Mouse (Mus musculus): ENCODE measurements around the gene Akap13. TPM values are rescaled to one million over a fixed set of nuclear protein-coding genes. Genes with fewer than 3 reads are reported as not detected.

Gene Akap13
- total and polyA plus RNA-seq, 2 experiments from 2014 or later: 34.2 to 113 TPM

GRCm38 (mm10) chr7:75554065-75554464 lies 98.7 kb downstream of the Akap13 start:
- no peak for DNase-seq (ENCODE audit: low spot score)
- no peak overlapping the region for H3K4me2 ChIP-seq (ENCODE audit: low read depth, low read length)
- peaks cover 54% of the 10 kb centered on the region for H3K4me1 ChIP-seq (ENCODE audit: control insufficient read depth, insufficient read depth)
- H3K9me3 ChIP-seq (replicated peaks; ENCODE audit: control insufficient read depth, low read length): no peaks in the 10 kb centered on the region
- no peaks in the 10 kb centered on the region for H3K36me3 ChIP-seq (replicated peaks; ENCODE audit: control insufficient read depth, insufficient read depth, low read length)
- H3K27ac ChIP-seq (ENCODE audit: low read depth): peak overlapping the region; percentile 32; the same call in 1 of the 2 replicates
- H3K27me3 ChIP-seq (ENCODE audit: control insufficient read depth, insufficient read depth, low read length): no peaks in the 10 kb centered on the region
- ATAC-seq (ENCODE audit: insufficient read depth, low read depth): 0 out of 2 replicates have a peak, but pooled peaks have one; percentile 24
- TF ChIP-seq EP300 (IDR thresholded peaks at IDR 0.05; ENCODE audit: low read depth): no peak
- no peak for TF ChIP-seq CTCF (IDR thresholded peaks at IDR 0.05; ENCODE audit: low read depth)
- no peak overlapping the region for H3K9ac ChIP-seq (replicated peaks; ENCODE audit: low read depth, low read length)
- H3K4me3 ChIP-seq (ENCODE audit: low read depth, low read length): no peak overlapping the region

GRCm38 (mm10) chr7:75555940-75556339 lies 100.6 kb downstream of the Akap13 start:
- no peak overlapping the region for H3K4me2 ChIP-seq (ENCODE audit: low read depth, low read length)
- ATAC-seq (ENCODE audit: insufficient read depth, low read depth): no peak
- peak; percentile 36 for DNase-seq (ENCODE audit: low spot score)
- no peak overlapping the region for H3K9ac ChIP-seq (replicated peaks; ENCODE audit: low read depth, low read length)
- H3K36me3 ChIP-seq (replicated peaks; ENCODE audit: control insufficient read depth, insufficient read depth, low read length): no peaks in the 10 kb centered on the region
- H3K4me3 ChIP-seq (ENCODE audit: low read depth, low read length): no peak overlapping the region
- no peaks in the 10 kb centered on the region for H3K27me3 ChIP-seq (ENCODE audit: control insufficient read depth, insufficient read depth, low read length)
- WGBS: 54% methylated on average over 6 of the region's 6 CpGs
- peaks cover 40% of the 10 kb centered on the region for H3K4me1 ChIP-seq (ENCODE audit: control insufficient read depth, insufficient read depth)
- no peak overlapping the region for H3K27ac ChIP-seq (ENCODE audit: low read depth)
- TF ChIP-seq CTCF (IDR thresholded peaks at IDR 0.05; ENCODE audit: low read depth) (peak; percentile 43), EP300 (IDR thresholded peaks at IDR 0.05; ENCODE audit: low read depth) (no peak)
- no peaks in the 10 kb centered on the region for H3K9me3 ChIP-seq (replicated peaks; ENCODE audit: control insufficient read depth, low read length)

GRCm38 (mm10) chr7:75558225-75558624 lies 102.9 kb downstream of the Akap13 start:
- Histone ChIP-seq H3K4me3 (ENCODE audit: low read depth, low read length) (no peak overlapping the region), H3K4me1 (ENCODE audit: control insufficient read depth, insufficient read depth) (peaks cover 30% of the 10 kb centered on the region), H3K9me3 (replicated peaks; ENCODE audit: control insufficient read depth, low read length) (no peaks in the 10 kb centered on the region), H3K27ac (ENCODE audit: low read depth) (0 out of 2 replicates have a peak overlapping the region, but pooled peaks have one; percentile 43), H3K27me3 (ENCODE audit: control insufficient read depth, insufficient read depth, low read length) (no peaks in the 10 kb centered on the region), H3K4me2 (ENCODE audit: low read depth, low read length) (no peak overlapping the region), H3K9ac (replicated peaks; ENCODE audit: low read depth, low read length) (no peak overlapping the region), H3K36me3 (replicated peaks; ENCODE audit: control insufficient read depth, insufficient read depth, low read length) (no peaks in the 10 kb centered on the region)
- 84% methylated on average over 1 of the region's 1 CpGs for WGBS
- TF ChIP-seq CTCF (IDR thresholded peaks at IDR 0.05; ENCODE audit: low read depth) (no peak), EP300 (IDR thresholded peaks at IDR 0.05; ENCODE audit: low read depth) (no peak)
- DNase-seq (ENCODE audit: low spot score): no peak
- no peak for ATAC-seq (ENCODE audit: insufficient read depth, low read depth)

- TF ChIP-seq EP300 (IDR thresholded peaks at IDR 0.05; ENCODE audit: low read depth) (no peak), CTCF (IDR thresholded peaks at IDR 0.05; ENCODE audit: low read depth) (no peak)
- H3K27ac ChIP-seq (ENCODE audit: low read depth): peak overlapping the region; percentile 19; the same call in 1 of the 2 replicates
- no peak for ATAC-seq (ENCODE audit: insufficient read depth, low read depth)
- WGBS: 30% methylated on average over 4 of the region's 4 CpGs
- no peak overlapping the region for H3K4me2 ChIP-seq (ENCODE audit: low read depth, low read length)
- H3K4me3 ChIP-seq (ENCODE audit: low read depth, low read length): no peak overlapping the region
- H3K9ac ChIP-seq (replicated peaks; ENCODE audit: low read depth, low read length): no peak overlapping the region
- no peaks in the 10 kb centered on the region for H3K27me3 ChIP-seq (ENCODE audit: control insufficient read depth, insufficient read depth, low read length)
- H3K9me3 ChIP-seq (replicated peaks; ENCODE audit: control insufficient read depth, low read length): no peaks in the 10 kb centered on the region
- DNase-seq (ENCODE audit: low spot score): no peak
- peaks cover 23% of the 10 kb centered on the region for H3K4me1 ChIP-seq (ENCODE audit: control insufficient read depth, insufficient read depth)
- no peaks in the 10 kb centered on the region for H3K36me3 ChIP-seq (replicated peaks; ENCODE audit: control insufficient read depth, insufficient read depth, low read length)
Measured at GRCm38 (mm10) chr7:75559119-75559518, 103.8 kb downstream of the Akap13 start.

GRCm38 (mm10) chr7:75559915-75560314 lies 104.6 kb downstream of the Akap13 start:
- Histone ChIP-seq H3K27ac (ENCODE audit: low read depth) (peak overlapping the region; percentile 19; the same call in 1 of the 2 replicates), H3K36me3 (replicated peaks; ENCODE audit: control insufficient read depth, insufficient read depth, low read length) (no peaks in the 10 kb centered on the region), H3K27me3 (ENCODE audit: control insufficient read depth, insufficient read depth, low read length) (no peaks in the 10 kb centered on the region), H3K4me1 (ENCODE audit: control insufficient read depth, insufficient read depth) (peaks cover 19% of the 10 kb centered on the region), H3K9me3 (replicated peaks; ENCODE audit: control insufficient read depth, low read length) (no peaks in the 10 kb centered on the region), H3K4me2 (ENCODE audit: low read depth, low read length) (no peak overlapping the region), H3K9ac (replicated peaks; ENCODE audit: low read depth, low read length) (no peak overlapping the region), H3K4me3 (ENCODE audit: low read depth, low read length) (no peak overlapping the region)
- TF ChIP-seq CTCF (IDR thresholded peaks at IDR 0.05; ENCODE audit: low read depth) (no peak), EP300 (IDR thresholded peaks at IDR 0.05; ENCODE audit: low read depth) (no peak)
- 87% methylated on average over 4 of the region's 4 CpGs for WGBS
- no peak for DNase-seq (ENCODE audit: low spot score)
- no peak for ATAC-seq (ENCODE audit: insufficient read depth, low read depth)

- no peaks in the 10 kb centered on the region for H3K9me3 ChIP-seq (replicated peaks; ENCODE audit: control insufficient read depth, low read length)
- TF ChIP-seq CTCF (IDR thresholded peaks at IDR 0.05; ENCODE audit: low read depth) (no peak), EP300 (IDR thresholded peaks at IDR 0.05; ENCODE audit: low read depth) (no peak)
- WGBS: 89% methylated on average over 2 of the region's 2 CpGs
- no peak overlapping the region for H3K27ac ChIP-seq (ENCODE audit: low read depth)
- no peaks in the 10 kb centered on the region for H3K27me3 ChIP-seq (ENCODE audit: control insufficient read depth, insufficient read depth, low read length)
- H3K36me3 ChIP-seq (replicated peaks; ENCODE audit: control insufficient read depth, insufficient read depth, low read length): no peaks in the 10 kb centered on the region
- no peak overlapping the region for H3K9ac ChIP-seq (replicated peaks; ENCODE audit: low read depth, low read length)
- no peak for DNase-seq (ENCODE audit: low spot score)
- H3K4me1 ChIP-seq (ENCODE audit: control insufficient read depth, insufficient read depth): peaks cover 15% of the 10 kb centered on the region
- no peak overlapping the region for H3K4me2 ChIP-seq (ENCODE audit: low read depth, low read length)
- no peak overlapping the region for H3K4me3 ChIP-seq (ENCODE audit: low read depth, low read length)
- no peak for ATAC-seq (ENCODE audit: insufficient read depth, low read depth)
Measured at GRCm38 (mm10) chr7:75560566-75560965, 105.2 kb downstream of the Akap13 start.

Data from heart, postnatal 0 days (tissue).